Mouse (Mus musculus): ENCODE data around the gene Bace2.
A peak's percentile ranks its signal among the peaks of the same experiment; 100 is the strongest.

The Bace2 gene

DNA sequence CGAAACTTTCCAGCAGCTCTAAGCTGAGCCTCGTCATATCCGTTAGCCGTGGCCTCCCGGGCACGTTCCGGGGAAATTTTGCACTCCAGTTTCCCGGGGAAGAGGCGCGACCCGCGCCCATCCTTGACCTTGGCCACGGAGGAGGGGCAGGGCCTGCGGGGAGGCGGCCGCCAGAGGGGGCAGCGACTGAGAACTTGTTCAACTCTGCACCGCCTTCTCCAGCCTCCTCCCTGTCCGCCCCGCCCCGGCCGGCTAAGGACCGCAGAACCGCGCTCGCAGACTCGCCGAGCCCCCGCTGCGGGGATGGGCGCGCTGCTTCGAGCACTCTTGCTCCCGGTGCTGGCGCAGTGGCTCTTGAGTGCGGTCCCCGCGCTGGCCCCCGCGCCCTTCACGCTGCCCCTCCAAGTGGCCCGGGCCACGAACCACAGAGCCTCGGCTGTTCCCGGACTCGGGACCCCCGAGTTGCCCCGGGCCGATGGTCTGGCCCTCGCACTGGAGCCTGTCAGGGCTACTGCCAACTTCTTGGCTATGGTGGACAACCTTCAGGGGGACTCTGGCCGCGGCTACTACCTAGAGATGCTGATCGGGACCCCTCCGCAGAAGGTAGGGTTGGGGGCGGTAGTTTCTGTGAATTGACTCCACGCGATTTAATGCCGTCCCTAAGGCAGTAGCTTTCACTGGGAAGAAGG is at the start of gene Bace2:
Gene Bace2 (plus strand): TSS at position 244 of the 689 bp plus-strand sequence.
- peak; percentile 85 for DNase-seq

- peak; percentile 45 for DNase-seq
These were observed 48.9 kb upstream of the Bace2 start for GRCm38 (mm10) chr16:97307594-97307993.

DNA sequence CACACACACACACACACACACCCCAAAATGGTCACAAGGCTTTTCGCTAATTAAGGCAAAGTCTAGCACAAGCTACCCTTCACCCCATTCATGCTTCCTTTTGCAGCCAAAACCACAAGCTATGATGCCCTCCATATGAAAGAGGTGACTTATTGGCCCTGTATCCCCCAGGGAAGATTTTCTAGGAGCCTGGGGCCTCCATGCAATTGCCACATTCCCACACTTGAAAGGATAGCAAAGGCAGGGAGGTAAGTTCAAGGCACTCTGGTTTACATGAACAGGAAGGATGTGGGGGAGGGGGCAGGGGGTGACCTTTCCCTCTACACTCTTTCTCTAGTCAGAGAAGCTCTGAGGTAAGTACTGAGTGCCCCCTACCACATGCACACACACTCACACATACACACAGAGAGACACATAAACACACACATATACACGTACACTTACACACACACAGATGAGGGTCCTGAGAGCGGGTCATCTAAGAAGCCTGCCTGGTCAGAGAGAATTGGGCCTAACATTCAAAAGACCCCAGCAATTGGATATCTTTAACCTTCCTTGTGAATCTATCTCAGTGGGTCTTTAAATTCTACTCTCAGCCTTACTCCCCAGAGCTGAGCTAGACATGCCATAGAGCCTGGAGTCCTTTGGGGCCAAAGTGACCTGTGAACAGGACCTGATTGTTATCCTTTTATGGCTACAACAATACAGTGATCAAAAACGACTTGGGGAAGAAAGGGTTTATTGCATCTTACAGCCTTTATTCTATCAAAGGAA is 46.6 kb upstream of the Bace2 start:
- no peak for DNase-seq

DNA sequence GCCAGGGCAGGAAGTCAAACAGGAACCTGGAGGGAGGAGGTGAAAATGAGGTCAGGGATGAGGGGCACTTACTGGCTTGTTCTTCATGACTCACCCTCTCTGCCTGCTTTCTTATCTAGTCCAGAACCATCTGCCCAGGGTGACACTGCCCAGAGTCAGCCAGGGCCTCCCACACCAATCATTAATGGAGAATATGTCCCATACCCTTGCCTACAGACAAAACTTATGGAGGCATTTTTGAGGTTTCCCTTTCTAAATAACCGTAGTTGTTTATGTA is 46.0 kb upstream of the Bace2 start:
- no peak for DNase-seq

GRCm38 (mm10) chr16:97312960-97313686 is 43.4 kb upstream of the Bace2 start:
- peak; percentile 80 for DNase-seq

DNA sequence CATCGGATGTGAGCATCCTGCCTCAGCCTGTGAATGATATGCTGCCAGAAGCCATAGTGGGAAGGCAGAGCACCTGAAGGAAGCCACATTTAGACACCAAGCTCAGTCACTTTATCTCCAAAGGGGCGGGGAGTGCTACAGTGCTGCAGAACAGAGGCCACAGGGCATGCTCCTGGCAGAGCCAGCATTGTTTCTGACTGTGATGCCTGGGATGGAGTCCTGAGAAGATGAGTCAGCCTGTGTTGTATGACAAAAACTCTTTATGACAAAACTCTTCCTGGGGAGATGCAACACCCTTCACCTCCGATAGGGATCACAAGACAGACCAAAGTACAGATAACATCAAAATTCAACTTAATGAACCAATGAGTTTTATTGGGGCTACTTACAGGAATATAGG is 35.0 kb upstream of the Bace2 start:
- DNase-seq = no peak

DNA sequence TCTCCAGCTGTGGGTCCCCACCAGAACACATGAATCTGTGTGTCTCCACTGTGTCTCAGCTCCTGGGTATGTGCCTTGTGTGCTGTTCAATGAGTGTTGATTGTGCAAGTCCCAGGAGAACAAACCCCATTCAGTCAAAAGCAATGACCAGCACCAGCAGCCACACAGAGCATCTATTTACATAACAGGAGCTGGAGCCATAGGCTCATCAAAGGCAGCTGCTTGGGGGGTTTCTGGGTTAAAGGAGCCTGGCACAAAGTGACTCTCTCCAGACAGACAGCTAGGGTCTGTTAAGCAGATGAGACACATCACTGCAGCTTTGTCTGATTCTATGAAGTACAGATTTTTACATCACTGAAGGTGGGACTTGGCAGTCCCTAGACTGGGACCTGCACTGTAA is 33.9 kb upstream of the Bace2 start:
- DNase-seq = peak; percentile 20

- peak; percentile 32 for DNase-seq
These were observed 30.6 kb upstream of the Bace2 start for GRCm38 (mm10) chr16:97325975-97326374.

GRCm38 (mm10) chr16:97328602-97329001 is 27.9 kb upstream of the Bace2 start:
- no peak for DNase-seq

- DNase-seq = no peak
These were observed 3.5 kb upstream of the Bace2 start for GRCm38 (mm10) chr16:97353013-97353412.

DNA sequence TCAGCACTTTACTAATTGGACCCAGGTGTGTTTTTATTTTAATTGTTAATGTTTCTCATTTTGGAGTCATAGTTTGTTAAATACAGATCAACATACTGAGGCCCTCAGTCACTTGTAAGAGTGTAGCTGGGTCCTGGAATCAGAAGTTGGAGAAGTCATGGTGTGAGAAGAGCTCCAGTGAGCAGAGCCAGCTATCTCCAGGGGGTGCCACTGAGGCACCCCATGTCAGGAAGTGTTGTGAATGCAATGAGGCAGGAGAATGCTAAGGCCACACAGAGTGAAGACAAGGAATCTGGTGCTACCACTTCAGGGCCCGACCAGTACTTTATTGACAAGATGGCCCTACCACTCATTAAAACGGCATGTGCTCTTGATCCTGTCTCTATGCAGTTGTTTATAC is 1.9 kb upstream of the Bace2 start:
- DNase-seq = no peak

- peak; percentile 54 for DNase-seq
These were observed 763 bp downstream of the Bace2 start for GRCm38 (mm10) chr16:97357188-97357821.

- no peak for DNase-seq
These were observed 5.8 kb downstream of the Bace2 start for GRCm38 (mm10) chr16:97362231-97362888.

DNA sequence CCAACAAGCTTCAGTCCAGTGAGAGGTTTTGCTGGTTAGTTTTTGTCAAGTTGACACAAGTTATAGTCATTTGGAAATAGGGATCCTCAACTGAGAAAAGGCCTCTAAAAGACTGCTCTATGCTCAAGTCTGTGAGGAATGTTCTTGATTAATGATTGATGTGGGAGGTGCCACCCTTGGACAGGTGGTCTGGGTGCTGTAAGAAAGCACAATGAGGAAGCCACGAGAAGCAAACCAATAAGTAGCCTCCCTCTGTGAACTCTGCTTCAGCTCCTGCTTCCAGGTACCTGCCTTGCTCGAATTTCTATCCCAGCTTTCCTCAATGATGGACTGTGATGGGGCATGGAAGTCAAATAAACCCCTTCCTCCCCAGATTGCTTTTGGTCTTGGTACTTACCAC is 9.6 kb downstream of the Bace2 start:
- no peak for DNase-seq

GRCm38 (mm10) chr16:97370258-97370657 is 13.7 kb downstream of the Bace2 start:
- DNase-seq = no peak

- DNase-seq = no peak
These were observed 31.4 kb downstream of the Bace2 start for GRCm38 (mm10) chr16:97387955-97388354.

- DNase-seq = peak; percentile 16
These were observed 34.7 kb downstream of the Bace2 start for GRCm38 (mm10) chr16:97391289-97391688.

GRCm38 (mm10) chr16:97391701-97392384 is 35.3 kb downstream of the Bace2 start:
- DNase-seq = no peak

GRCm38 (mm10) chr16:97396436-97396835 is 39.9 kb downstream of the Bace2 start:
- no peak for DNase-seq

- no peak for DNase-seq
These were observed 41.5 kb downstream of the Bace2 start for GRCm38 (mm10) chr16:97397945-97398531.

- DNase-seq = no peak
These were observed 43.4 kb downstream of the Bace2 start for GRCm38 (mm10) chr16:97399991-97400390.

DNA sequence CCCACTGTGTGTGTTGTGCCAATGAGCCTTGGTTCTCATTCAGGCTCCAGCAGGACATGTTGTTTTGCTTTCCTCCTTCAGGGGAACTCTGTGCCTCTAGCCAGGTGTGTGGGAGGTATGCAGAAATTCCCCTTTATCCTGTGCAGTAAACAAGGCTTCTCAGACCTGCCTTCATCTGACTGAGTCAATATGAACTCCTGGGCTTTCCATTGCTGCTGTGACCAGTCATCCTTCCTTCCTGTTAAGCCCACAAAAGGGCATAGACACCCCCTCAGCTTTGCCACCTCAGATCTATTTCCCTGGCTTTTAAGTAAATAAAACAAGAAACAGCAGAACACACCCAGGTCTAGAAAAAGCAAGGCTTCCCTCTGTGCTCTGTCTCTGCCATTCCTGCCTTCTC is 45.2 kb downstream of the Bace2 start:
- DNase-seq = no peak

Data from embryo, embryonic 11 days (tissue).